Mouse (Mus musculus): ENCODE results near the gene Syna.

DNA sequence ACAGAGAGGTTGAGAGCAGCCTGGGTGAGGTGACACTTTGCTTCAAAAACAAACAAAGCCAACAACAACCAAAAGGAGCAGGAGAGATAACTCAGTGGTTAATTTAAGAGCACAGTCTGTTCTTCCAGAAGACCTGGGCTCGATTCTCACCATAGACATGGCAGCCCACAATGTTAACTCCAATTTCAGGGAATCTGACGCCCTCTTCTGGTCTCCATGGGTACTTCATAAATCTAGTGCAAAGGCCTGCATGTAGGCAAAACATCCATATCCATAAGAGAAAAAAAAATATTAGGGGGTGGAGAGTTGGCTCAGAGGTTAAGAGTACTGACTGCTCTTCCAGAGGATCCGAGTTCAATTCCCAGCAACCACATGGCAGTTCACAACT lies 14.7 kb downstream of the Syna start:
- no peak for TF ChIP-seq POLR2A (IDR thresholded peaks at IDR 0.05; ENCODE audit: insufficient read depth, low read length)
- TF ChIP-seq CTCF (IDR thresholded peaks at IDR 0.05; ENCODE audit: low read depth, low read length): no peak
- no peak for TF ChIP-seq EP300 (IDR thresholded peaks at IDR 0.05; ENCODE audit: insufficient read depth, low read depth, low read length)

All from ES-Bruce4 (cell line).